Mouse (Mus musculus) mesoderm, embryonic 11.5 days (tissue): ENCODE results near the gene Lrrc75b.
A peak's percentile ranks its signal among the peaks of the same experiment; 100 is the strongest.
"Not testable (repeated sequence)": the region's sequence is repeated elsewhere in the genome, so short reads cannot be mapped to it uniquely, and the experiment has no call there.

Experiments
- DNase-seq: peaks from one replicate; pipeline ENCODE4 v3.0.0-alpha.2; 2012; ENCODE audit warnings: low read depth, low spot score

Gene Lrrc75b

DNA sequence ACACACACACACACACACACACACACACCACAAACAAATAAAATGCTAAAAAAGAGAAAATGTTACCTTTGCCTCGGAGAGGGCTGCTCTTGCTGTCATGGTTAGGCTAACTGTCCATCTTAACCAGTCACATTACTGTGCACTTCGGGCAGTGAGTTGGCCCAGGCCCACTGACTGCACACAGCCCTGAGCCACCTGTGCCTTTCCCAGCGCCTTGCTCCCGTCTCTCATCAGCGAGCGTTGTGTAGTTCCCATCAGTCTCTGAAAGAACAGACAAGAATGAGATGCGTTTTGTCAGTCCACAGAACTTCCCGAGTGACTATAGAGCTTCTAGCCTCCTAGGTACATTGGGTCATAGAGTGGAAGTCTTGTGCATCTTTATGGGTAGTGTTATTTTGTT, 25.9 kb downstream of the Lrrc75b start:
- no peak for DNase-seq

DNA sequence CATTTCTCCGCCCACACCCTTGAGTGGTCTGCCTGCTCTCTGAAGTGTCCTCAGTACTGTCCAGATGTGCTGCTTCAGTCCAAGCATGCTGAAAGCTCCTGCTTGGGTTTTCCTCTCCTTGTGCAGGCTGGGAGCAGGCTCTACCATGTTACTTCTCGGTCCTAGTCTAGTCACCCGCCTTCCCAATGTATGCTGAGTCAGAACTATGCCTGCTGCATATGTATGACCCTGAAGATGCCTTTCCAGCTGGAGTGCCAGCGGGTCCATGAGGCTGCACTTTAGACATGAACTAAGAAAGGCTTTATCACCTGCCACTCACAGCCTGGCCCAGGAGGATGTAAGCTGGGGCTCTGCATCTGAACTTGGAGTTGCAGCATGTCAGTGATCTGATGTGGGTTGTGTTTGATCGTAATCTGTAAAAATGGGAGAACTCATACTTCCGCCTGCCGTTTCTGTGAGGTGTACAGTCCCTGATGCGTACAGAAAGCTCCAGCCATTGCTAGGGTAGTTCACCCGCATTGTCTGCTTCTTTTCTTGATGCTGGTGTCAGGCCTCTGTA, 28.5 kb downstream of the Lrrc75b start:
- no peak for DNase-seq

GRCm38 (mm10) chr10:75530322-75530721, 29.8 kb downstream of the Lrrc75b start:
- DNase-seq = no peak

DNA sequence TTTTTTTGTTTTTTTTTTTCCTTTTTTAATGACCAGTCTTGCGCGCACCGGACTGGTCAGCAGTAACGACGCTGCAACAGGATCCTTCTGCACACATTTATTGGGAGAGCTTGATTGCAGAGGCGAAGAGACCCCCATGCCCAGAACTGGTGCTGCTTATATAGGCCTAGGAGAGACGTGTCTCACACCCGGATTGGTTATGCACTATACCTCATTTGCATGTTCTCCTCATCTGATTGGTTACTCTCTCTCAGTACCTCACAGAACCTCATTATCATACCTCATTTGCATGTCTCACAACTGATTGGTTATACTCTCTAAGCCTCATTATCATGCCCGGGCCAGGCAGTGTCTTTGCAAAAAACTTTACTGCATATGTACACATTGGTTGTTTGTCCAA, 34.7 kb downstream of the Lrrc75b start:
- DNase-seq = not testable (repeated sequence)

- no peak for DNase-seq
Observed at GRCm38 (mm10) chr10:75521643-75522042, 38.5 kb downstream of the Lrrc75b start.

DNA sequence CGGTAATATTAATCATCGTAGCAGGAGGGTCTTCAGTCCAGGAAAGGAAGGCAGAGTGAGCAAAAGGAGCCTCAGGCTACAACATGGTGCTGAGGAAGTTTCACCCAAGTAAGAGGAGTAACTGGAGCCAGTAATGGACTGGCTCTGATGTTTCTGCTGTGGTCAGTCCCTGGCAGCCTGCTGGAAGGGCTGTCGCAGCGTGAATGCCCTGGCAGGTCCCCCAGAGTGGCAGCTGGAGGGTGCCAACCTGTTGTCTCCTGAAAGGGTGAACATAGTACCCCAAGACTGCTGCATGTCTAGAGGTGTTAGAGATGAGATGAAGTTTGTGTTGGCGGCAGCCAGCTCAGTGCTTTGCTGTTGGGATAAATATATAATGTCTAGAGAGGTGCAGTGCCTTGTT, 39.5 kb downstream of the Lrrc75b start:
- no peak for DNase-seq

DNA sequence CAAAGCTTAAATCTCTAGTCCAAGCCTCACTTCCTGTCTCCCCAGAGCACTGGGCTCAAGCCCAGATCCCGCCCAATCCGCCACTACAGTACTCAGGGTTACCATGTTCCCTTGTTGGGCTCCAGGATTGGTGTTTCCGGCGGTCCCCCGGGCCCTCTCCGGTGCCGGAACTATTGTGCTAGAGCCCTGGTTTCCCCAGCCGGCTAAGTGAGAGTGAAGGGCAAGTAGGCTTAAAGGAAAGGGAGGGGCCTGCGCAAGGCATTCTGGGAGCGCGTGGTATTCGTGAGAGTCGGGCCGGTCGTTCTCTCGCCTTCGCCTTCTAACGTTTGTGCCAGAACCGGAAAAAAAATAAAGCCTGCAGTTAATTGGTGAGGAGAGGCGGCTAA, 42.4 kb downstream of the Lrrc75b start, which contains the start of gene Gucd1:
TSS of gene Gucd1 (minus strand) at position 215 of the 386 bp plus-strand sequence.
- DNase-seq = peak; percentile 96

- DNase-seq = peak; percentile 97
Observed at GRCm38 (mm10) chr10:75517073-75517757, 42.9 kb downstream of the Lrrc75b start, which contains the start of gene Snrpd3. Gene Snrpd3, plus strand, starts transcription at chr10:75517551.

DNA sequence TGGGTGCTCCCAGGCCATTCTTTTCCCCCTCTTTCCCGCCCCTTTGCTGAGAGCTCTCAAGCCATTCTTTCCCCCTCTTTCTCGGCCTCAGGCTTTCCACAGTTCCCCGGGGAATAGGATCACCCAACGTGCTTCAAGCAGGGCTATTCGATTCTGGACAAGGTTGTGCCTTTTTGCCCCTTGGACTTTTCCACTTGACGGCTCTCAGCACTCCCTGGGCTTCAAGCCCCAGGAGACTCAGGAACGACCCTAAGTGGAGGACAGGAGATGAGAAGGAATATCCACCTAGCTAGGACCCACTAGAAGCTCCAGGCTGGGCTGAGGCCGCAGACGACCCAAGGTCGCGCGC, 43.4 kb downstream of the Lrrc75b start:
- peak; percentile 37 for DNase-seq

GRCm38 (mm10) chr10:75516038-75516723, 43.9 kb downstream of the Lrrc75b start:
- peak; percentile 6 for DNase-seq

GRCm38 (mm10) chr10:75515216-75516037, 44.7 kb downstream of the Lrrc75b start:
- DNase-seq = no peak

GRCm38 (mm10) chr10:75514361-75514760, 45.8 kb downstream of the Lrrc75b start:
- DNase-seq = no peak

- no peak for DNase-seq
Observed at GRCm38 (mm10) chr10:75513306-75514067, 46.6 kb downstream of the Lrrc75b start.

DNA sequence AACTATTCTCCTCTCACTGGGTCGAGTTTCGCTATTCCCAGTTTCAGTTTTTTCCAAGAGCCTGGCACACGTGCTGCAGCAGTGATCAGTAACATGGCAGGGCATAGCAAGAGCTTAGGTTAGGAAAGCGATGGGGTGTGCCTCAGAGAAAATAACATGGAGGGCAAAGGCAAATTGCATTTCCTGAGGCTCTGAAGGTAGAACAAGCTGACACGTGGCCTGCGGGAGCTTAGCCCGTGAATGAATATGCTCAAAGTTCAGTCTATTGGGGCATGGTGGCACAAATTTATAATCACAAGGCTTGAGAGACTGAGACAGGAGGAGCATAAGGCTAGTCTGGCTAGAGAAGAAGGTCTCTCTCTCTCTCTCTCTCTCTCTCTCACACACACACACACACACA, 47.3 kb downstream of the Lrrc75b start:
- no peak for DNase-seq

DNA sequence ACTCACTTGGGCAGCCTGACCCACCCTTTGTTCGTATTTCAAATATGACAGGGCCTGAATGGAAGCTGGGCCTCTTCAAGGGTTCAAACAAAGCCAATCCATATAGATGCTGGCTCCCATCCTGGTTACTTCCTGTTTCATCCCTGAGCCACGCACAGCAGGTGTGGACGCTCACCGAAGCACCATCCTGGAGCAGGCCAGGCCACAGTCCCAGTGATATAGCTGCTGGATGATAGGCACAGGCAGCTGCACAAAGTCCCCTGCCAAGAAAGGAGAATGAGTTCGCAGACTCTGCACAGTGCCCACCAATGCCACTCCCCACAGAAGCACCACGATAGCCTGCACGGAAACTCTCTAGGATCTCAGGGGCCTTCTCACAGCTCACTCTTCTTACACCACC, 48.2 kb downstream of the Lrrc75b start:
- DNase-seq = no peak

DNA sequence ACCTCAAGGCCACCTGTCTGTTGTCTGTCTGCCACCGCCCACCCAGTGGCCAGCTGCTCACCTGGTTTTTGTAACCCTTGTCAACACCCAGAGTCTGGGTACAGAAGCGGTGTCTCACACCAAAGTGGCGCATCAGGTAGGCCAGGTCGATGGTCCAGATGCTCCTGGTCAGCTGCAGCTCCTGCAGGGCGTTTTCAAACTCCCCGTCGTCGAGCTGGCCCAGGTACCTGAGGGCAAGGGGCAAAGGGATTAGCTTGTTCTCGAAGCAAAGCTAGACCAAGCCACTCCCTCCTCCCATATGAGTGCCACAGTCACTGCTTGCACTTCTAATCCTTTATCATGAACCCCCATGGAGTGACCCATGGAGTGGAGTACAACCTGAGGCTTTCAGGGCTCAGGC, 49.1 kb downstream of the Lrrc75b start:
- DNase-seq = no peak

- no peak for DNase-seq
Observed at GRCm38 (mm10) chr10:75510446-75510845, 49.7 kb downstream of the Lrrc75b start.

DNA sequence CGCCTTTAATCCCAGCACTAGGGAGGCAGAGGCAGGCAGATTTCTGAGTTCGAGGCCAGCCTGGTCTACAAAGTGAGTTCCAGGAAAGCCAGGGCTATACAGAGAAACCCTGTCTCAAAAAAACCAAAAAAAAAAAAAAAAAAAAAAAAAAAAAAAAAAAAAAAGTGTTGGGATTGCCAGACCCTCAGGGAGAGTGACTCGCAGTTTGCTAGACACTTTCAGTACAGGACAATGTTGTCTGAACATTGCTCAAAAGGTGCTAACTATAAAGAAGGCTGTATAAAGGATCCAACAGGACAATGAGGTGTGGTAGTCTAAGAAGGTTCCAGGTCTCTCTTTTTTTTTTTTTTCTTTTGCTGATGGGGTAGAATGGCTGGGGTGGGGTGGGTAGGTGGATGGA, 54.2 kb downstream of the Lrrc75b start:
- DNase-seq = not testable (repeated sequence)

DNA sequence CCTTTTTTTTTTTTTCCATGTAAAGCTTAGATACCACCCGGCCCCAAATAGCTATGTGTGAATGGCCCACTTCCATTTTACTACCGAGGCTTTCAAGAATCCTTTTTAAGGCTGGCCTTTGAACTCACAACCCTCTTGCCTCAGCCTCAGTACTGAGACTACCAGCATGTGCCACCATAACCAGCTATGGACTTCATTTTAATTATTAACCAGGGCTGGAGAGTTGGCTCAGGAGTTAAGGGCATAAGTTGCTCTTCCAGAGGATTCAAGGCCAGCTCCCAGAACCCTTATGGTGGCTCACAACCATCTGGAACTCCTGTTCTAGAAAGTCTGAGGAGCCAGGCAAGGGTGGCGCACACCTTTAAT, 55.0 kb downstream of the Lrrc75b start:
- no peak for DNase-seq

DNA sequence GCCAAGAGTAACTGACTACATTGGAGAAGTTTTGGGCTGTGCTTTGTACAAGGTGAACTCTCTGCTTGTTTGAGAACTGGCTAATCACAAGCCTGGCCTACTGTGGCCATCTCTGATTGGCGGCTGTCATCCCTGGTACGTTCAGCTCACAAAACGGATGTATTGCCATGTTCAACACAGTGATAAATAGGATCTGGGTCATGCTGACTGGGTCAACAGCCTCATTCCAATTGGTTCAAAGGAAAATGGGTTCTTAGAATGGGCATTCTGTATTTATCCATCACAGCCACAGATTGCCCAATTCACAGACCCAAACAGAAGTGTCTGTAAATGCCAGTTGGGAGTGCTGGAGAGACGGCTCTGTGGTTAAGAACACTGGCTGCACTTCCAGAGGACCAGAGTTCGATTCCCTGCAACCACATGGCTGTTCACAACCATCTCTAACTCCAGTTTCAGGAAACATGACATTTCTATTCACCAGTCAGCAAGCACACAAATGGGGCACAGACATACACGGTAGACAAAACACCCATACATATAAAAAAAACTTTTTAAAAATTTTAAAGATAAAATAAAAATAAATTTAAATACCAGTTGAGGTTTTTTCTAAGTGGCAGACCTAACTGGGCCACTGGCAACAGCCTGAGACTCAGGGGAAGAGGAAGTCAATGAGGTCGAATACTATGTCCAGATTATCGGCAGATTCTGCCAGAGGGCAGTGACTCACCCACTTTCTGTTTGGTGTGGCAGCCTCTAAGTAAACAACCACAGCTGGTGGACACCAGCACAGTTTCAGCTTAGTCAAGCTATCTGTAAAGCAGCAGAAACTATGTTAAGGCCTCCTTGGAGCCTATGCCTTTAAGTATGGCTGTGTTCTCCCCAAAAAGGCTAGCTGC, 55.6 kb downstream of the Lrrc75b start:
- DNase-seq = no peak
